Mouse (Mus musculus) myocyte (in vitro differentiated cells): ENCODE data around the gene Rad51b.

Experiments
- MAX ChIP-seq: IDR thresholded peaks from one replicate; pipeline ENCODE4 v1.6.1; 2011; ENCODE audit warnings: low read depth, mild to moderate bottlenecking, control low read depth
- MYOD1 ChIP-seq, 3 experiments: IDR thresholded peaks; one replicate each; pipeline ENCODE4 v1.6.1; 2011; ENCODE audit warnings: control low read depth in 2 of 3, low read depth in 2 of 3, mild to moderate bottlenecking in 2 of 3, moderate library complexity in 1 of 3; ENCODE audit not compliant: insufficient read length in 2 of 3, control insufficient read depth in 1 of 3
- MYOG ChIP-seq, 3 experiments: IDR thresholded peaks; one replicate each; pipeline ENCODE4 v1.6.1; 2011; ENCODE audit warnings: control low read depth in 2 of 3, low read depth in 2 of 3, mild to moderate bottlenecking in 2 of 3; ENCODE audit not compliant: insufficient read length in 2 of 3, control insufficient read depth in 1 of 3, insufficient read depth in 1 of 3
- POLR2A ChIP-seq: IDR thresholded peaks from one replicate; pipeline ENCODE4 v1.6.1; 2011; ENCODE audit warnings: low read depth, mild to moderate bottlenecking, control low read depth, moderate library complexity; ENCODE audit not compliant: insufficient read length
- POLR2AphosphoS2 ChIP-seq: IDR thresholded peaks from one replicate; pipeline ENCODE4 v1.6.1; 2011; ENCODE audit warnings: low read depth, control low read depth; ENCODE audit not compliant: insufficient read length
- TCF12 ChIP-seq: IDR thresholded peaks from one replicate; pipeline ENCODE4 v1.6.1; 2011; ENCODE audit warnings: mild to moderate bottlenecking, control low read depth; ENCODE audit not compliant: poor library complexity, insufficient read depth, severe bottlenecking
- TCF3 ChIP-seq: IDR thresholded peaks from one replicate; pipeline ENCODE4 v1.6.1; 2011; ENCODE audit warnings: low read depth, control low read depth; ENCODE audit not compliant: insufficient read length
- USF1 ChIP-seq: IDR thresholded peaks from one replicate; pipeline ENCODE4 v1.6.1; 2011; ENCODE audit warnings: low read depth, mild to moderate bottlenecking, control low read depth, moderate library complexity

GRCm38 (mm10) chr12:79840465-79840864 lies 543.4 kb downstream of the Rad51b start:
- TF ChIP-seq POLR2A = no peak
- no peak for TF ChIP-seq MAX
- TF ChIP-seq TCF3 = no peak
- no peak for TF ChIP-seq MYOD1 (IDR thresholded peaks at IDR 0.05; ENCODE audit: control insufficient read depth in 1 of 3, insufficient read length in 2 of 3, low read depth in 2 of 3)
- TF ChIP-seq USF1 = no peak
- TF ChIP-seq POLR2AphosphoS2 = no peak
- no peak for TF ChIP-seq MYOG (IDR thresholded peaks at IDR 0.05; ENCODE audit: control insufficient read depth in 1 of 3, insufficient read depth in 1 of 3, insufficient read length in 2 of 3, low read depth in 2 of 3)
- TF ChIP-seq TCF12 = no peak
